Mouse (Mus musculus) liver, adult 2 months (tissue): ENCODE measurements at regions not wholly inside any gene's neighbourhood (a gene's known extent, or its start where the extent isn't known, plus 50 kb on each side); places are given as distances from the start of the nearest gene placed in this dataset.

Source experiments
- CTCF ChIP-seq: fragments of 200-500 bp; IDR thresholded peaks from 2 replicates; pipeline ENCODE4 v1.5.1; 2011; ENCODE audit warnings: low read depth, low read length, control low read depth
- POLR2A ChIP-seq: fragments of 200-500 bp; IDR thresholded peaks from 2 replicates; pipeline ENCODE4 v1.6.1; 2011; ENCODE audit warnings: low read length, control low read depth; ENCODE audit not compliant: insufficient read depth; ENCODE audit errors: extremely low read depth

DNA sequence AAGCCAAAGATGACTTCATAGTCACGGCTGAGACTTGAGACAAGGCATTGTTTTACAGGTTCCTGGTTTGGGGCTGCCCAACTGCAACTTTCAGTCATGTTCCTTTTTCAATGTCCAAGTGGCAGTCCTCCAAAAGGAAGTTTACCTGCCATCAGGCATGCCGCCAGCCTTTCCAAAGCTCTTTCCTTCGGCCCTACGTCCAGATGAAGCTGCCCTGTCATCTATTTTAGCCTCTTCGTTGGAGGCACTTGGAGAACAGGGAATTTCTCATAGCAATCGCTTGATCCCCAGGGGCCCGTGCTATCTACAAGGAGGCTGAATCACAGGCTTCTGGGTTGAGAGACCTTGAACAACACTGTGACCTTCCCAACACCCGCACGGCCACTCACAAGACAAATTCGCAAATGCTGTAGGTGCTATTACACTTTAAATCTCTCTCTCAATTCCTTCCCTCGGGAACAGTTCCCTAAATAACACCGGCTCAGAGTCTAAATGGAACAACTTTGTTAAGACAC, 468.4 kb downstream of the Efna5 start:
- TF ChIP-seq CTCF (no peak), POLR2A (no peak)
